In genomic region chr14:121361319-121362114, GRCm38 (mm10) we compare ENCODE assay signal across 8 mouse cellular contexts. TPM values are rescaled to one million over a fixed set of nuclear protein-coding genes. Genes with fewer than 3 reads are reported as not detected.
DNase-seq lines count a peak whose midpoint lies in the region; ATAC-seq and TF ChIP-seq lines count a peak whose summit lies in the region.

No protein-coding gene starts in this region.

- H3K4me2 ChIP-seq in hindbrain, postnatal 0 days (ENCODE audit: low read depth, low read length), result no peak overlapping the region
- no peak overlapping the region for H3K4me2 ChIP-seq in hindbrain, embryonic 12.5 days (replicated peaks)
- H3K4me2 ChIP-seq in neural tube, embryonic 15.5 days, result no peak overlapping the region

- 75% methylated on average over 17 of the region's 17 CpGs for WGBS in hindbrain, postnatal 0 days
- 89% methylated on average over 17 of the region's 17 CpGs for WGBS in hindbrain, embryonic 12.5 days
- WGBS in neural tube, embryonic 15.5 days, result 90% methylated on average over 17 of the region's 17 CpGs

- no peaks in the 10 kb centered on the region for H3K36me3 ChIP-seq in hindbrain, postnatal 0 days (ENCODE audit: insufficient read depth, low read length)
- peaks cover 4% of the 10 kb centered on the region; the same call in 1 of the 2 replicates for H3K36me3 ChIP-seq in hindbrain, embryonic 12.5 days
- no peaks in the 10 kb centered on the region for H3K36me3 ChIP-seq in neural tube, embryonic 15.5 days

- peak; percentile 63 for DNase-seq in hindbrain, postnatal 0 days (ENCODE audit: low spot score)
- peak; percentile 83 for DNase-seq in adrenal gland, postnatal 25 days
- DNase-seq in heart, adult 9 months (ENCODE audit: low spot score in 2 of 2), result peak; percentile 89
- DNase-seq in liver, result peak; percentile 71
- peak; percentile 71 for DNase-seq in ovary, postnatal 36 days (ENCODE audit: low spot score)
- DNase-seq in right cerebral cortex, postnatal 4 days, result no peak

- peaks cover 7% of the 10 kb centered on the region; the same call in 1 of the 2 replicates for H3K4me1 ChIP-seq in hindbrain, postnatal 0 days (ENCODE audit: insufficient read depth, low read length)
- peaks cover 24% of the 10 kb centered on the region for H3K4me1 ChIP-seq in hindbrain, embryonic 12.5 days
- H3K4me1 ChIP-seq in neural tube, embryonic 15.5 days, result peaks cover 45% of the 10 kb centered on the region

- no peak overlapping the region for H3K4me3 ChIP-seq in hindbrain, postnatal 0 days (ENCODE audit: low read length)
- H3K4me3 ChIP-seq in hindbrain, embryonic 12.5 days, result no peak overlapping the region
- H3K4me3 ChIP-seq in neural tube, embryonic 15.5 days (replicated peaks), result no peak overlapping the region

- H3K27ac ChIP-seq in hindbrain, postnatal 0 days, result no peak overlapping the region
- no peak overlapping the region for H3K27ac ChIP-seq in hindbrain, embryonic 12.5 days
- H3K27ac ChIP-seq in neural tube, embryonic 15.5 days (replicated peaks), result no peak overlapping the region

- no peaks in the 10 kb centered on the region for H3K27me3 ChIP-seq in hindbrain, postnatal 0 days (ENCODE audit: insufficient read depth, low read length)
- H3K27me3 ChIP-seq in hindbrain, embryonic 12.5 days, result no peaks in the 10 kb centered on the region
- no peaks in the 10 kb centered on the region for H3K27me3 ChIP-seq in neural tube, embryonic 15.5 days (replicated peaks)

- H3K9me3 ChIP-seq in hindbrain, postnatal 0 days (ENCODE audit: low read length), result no peaks in the 10 kb centered on the region
- H3K9me3 ChIP-seq in hindbrain, embryonic 12.5 days (replicated peaks), result 0 out of 2 replicates have a peak, but pooled peaks cover 6% of the 10 kb centered on the region
- no peaks in the 10 kb centered on the region for H3K9me3 ChIP-seq in neural tube, embryonic 15.5 days (replicated peaks)

- 0 out of 2 replicates have a peak, but pooled peaks have one; percentile 38 for ATAC-seq in hindbrain, postnatal 0 days
- ATAC-seq in hindbrain, embryonic 12.5 days (ENCODE audit: low FRiP score), result no peak; the same call in 1 of the 2 replicates
- no peak for ATAC-seq in neural tube, embryonic 15.5 days (ENCODE audit: low FRiP score)

- 0 out of 2 replicates have a peak, but pooled peaks have one; percentile 10 for TF ChIP-seq CTCF in hindbrain, postnatal 0 days (IDR thresholded peaks at IDR 0.05; ENCODE audit: low read depth)

- no peak overlapping the region for H3K9ac ChIP-seq in hindbrain, postnatal 0 days (replicated peaks; ENCODE audit: low read length)
- H3K9ac ChIP-seq in hindbrain, embryonic 12.5 days, result no peak overlapping the region
- H3K9ac ChIP-seq in neural tube, embryonic 15.5 days (replicated peaks), result no peak overlapping the region

RNA-seq across cellular contexts. Expression of gene Stk24, which starts 18.3 kb away (rescaled TPM):
- total RNA-seq in hindbrain, postnatal 0 days (2014; rRNA removed), result 18.7 and 27.5 TPM in 2 replicates
- 14.2 and 15.0 TPM in 2 replicates for polyA plus RNA-seq in hindbrain, postnatal 0 days (2015; fragmentation: Nextera tagmentation; extraction: Ambion mirVana)
- 38.4 and 41.2 TPM in 2 replicates for polyA plus RNA-seq in hindbrain, embryonic 12.5 days (2016; fragmentation: Nextera tagmentation; extraction: Ambion mirVana)
- total RNA-seq in adrenal gland, postnatal 25 days (2021), result 110 and 127 TPM in 2 replicates
- polyA plus RNA-seq in neural tube, embryonic 15.5 days (2015; fragmentation: Nextera tagmentation; extraction: Ambion mirVana), result 15.2 and 22.0 TPM in 2 replicates
